Comparison of ENCODE assay signal across 36 mouse cellular contexts in genomic region chr13:55399300-55400038, GRCm38 (mm10). TPM values are rescaled to one million over a fixed set of nuclear protein-coding genes. Genes with fewer than 3 reads are reported as not detected.
DNase-seq lines count a peak whose midpoint lies in the region; ATAC-seq and TF ChIP-seq lines count a peak whose summit lies in the region.
"Had no signal": no experiment of that assay in that cellular context is flagged by ENCODE, and none has a peak within 500 bp of the region (broad histone marks: within the 10 kb centered on the region; RNA-seq: fewer than 3 reads in every experiment).

No protein-coding gene starts in this region.

- H3K27me3 ChIP-seq in intestine, embryonic 15.5 days (replicated peaks) = peaks cover 11% of the 10 kb centered on the region
- H3K27me3 ChIP-seq in kidney, postnatal 0 days (ENCODE audit: insufficient read depth, low read length) = no peaks in the 10 kb centered on the region
- H3K27me3 ChIP-seq in neural tube, embryonic 15.5 days (replicated peaks) = peaks cover 5% of the 10 kb centered on the region; the same call in 1 of the 2 replicates

- H3K27ac ChIP-seq in intestine, embryonic 15.5 days = no peak overlapping the region
- 0 out of 2 replicates have a peak overlapping the region, but pooled peaks have one; percentile 19 for H3K27ac ChIP-seq in kidney, postnatal 0 days
- no peak overlapping the region for H3K27ac ChIP-seq in neural tube, embryonic 15.5 days (replicated peaks)
- H3K27ac ChIP-seq: embryonic facial prominence, embryonic 10.5 days; forebrain, embryonic 10.5 days; hindbrain, embryonic 14.5 days; liver, embryonic 14.5 days had no signal

- H3K36me3 ChIP-seq in intestine, embryonic 15.5 days = no peaks in the 10 kb centered on the region
- H3K36me3 ChIP-seq in kidney, postnatal 0 days (ENCODE audit: insufficient read depth, low read length) = no peaks in the 10 kb centered on the region
- no peaks in the 10 kb centered on the region for H3K36me3 ChIP-seq in neural tube, embryonic 15.5 days
- H3K36me3 ChIP-seq: embryonic facial prominence, embryonic 10.5 days; forebrain, embryonic 10.5 days; G1E had no signal

- H3K4me2 ChIP-seq in intestine, embryonic 15.5 days (replicated peaks) = no peak overlapping the region
- H3K4me2 ChIP-seq in kidney, postnatal 0 days (ENCODE audit: low read length) = peak overlapping the region; percentile 37; the same call in 1 of the 2 replicates
- H3K4me2 ChIP-seq in neural tube, embryonic 15.5 days = no peak overlapping the region
- H3K4me2 ChIP-seq: hindbrain, embryonic 14.5 days; lung, embryonic 14.5 days had no signal

- WGBS in intestine, embryonic 15.5 days = 54% methylated on average over 5 of the region's 5 CpGs
- 55% methylated on average over 5 of the region's 5 CpGs for WGBS in kidney, postnatal 0 days
- 74% methylated on average over 5 of the region's 5 CpGs for WGBS in neural tube, embryonic 15.5 days

- DNase-seq in kidney, adult 18-20 months = peak; percentile 69
- DNase-seq in kidney, postnatal 0 days (ENCODE audit: low spot score) = no peak
- DNase-seq in left cerebral cortex, adult 9 months (ENCODE audit: low spot score in 2 of 2) = no peak
- no peak for DNase-seq in spleen, adult 12 weeks (ENCODE audit: low spot score)
- DNase-seq: adrenal gland, postnatal 36 days; B cell, adult 2 months; cerebellum, postnatal 10 days; forebrain, postnatal 0 days; gastrocnemius, postnatal 25 days; heart, postnatal 36 days; lung, embryonic 14.5 days; lung, postnatal 36 days; thymus, adult 18-20 months; thymus, postnatal 4 days had no signal

- no peaks in the 10 kb centered on the region for H3K9me3 ChIP-seq in intestine, embryonic 15.5 days
- no peaks in the 10 kb centered on the region for H3K9me3 ChIP-seq in kidney, postnatal 0 days (replicated peaks; ENCODE audit: low read length)
- H3K9me3 ChIP-seq in neural tube, embryonic 15.5 days (replicated peaks) = no peaks in the 10 kb centered on the region
- H3K9me3 ChIP-seq: embryonic facial prominence, embryonic 10.5 days; forebrain, embryonic 10.5 days; G1E had no signal

- H3K9ac ChIP-seq in intestine, embryonic 15.5 days = no peak overlapping the region
- H3K9ac ChIP-seq in kidney, postnatal 0 days (ENCODE audit: low read depth, low read length) = no peak overlapping the region
- H3K9ac ChIP-seq in neural tube, embryonic 15.5 days (replicated peaks) = no peak overlapping the region
- H3K9ac ChIP-seq: forebrain, postnatal 0 days; hindbrain, embryonic 14.5 days; liver, embryonic 14.5 days; lung, embryonic 14.5 days had no signal

- H3K4me3 ChIP-seq in intestine, embryonic 15.5 days (replicated peaks) = no peak overlapping the region
- no peak overlapping the region for H3K4me3 ChIP-seq in kidney, postnatal 0 days (replicated peaks; ENCODE audit: low read depth, low read length)
- no peak overlapping the region for H3K4me3 ChIP-seq in neural tube, embryonic 15.5 days (replicated peaks)
- H3K4me3 ChIP-seq: embryonic facial prominence, embryonic 10.5 days; forebrain, embryonic 10.5 days had no signal

- peak; percentile 80 for ATAC-seq in intestine, embryonic 15.5 days
- ATAC-seq in kidney, postnatal 0 days (replicated peaks; ENCODE audit: low FRiP score, low read depth) = peak; percentile 34; the same call in 1 of the 2 replicates
- 0 out of 2 replicates have a peak, but pooled peaks have one; percentile 11 for ATAC-seq in megakaryocyte-erythroid progenitor cell, adult 5-6 weeks (replicated peaks; ENCODE audit: low FRiP score, low TSS enrichment, poor library complexity, severe bottlenecking)
- no peak for ATAC-seq in neural tube, embryonic 15.5 days (ENCODE audit: low FRiP score)
- ATAC-seq in erythroid progenitor cell, adult 5-6 weeks (replicated peaks; ENCODE audit: low FRiP score, poor library complexity, severe bottlenecking) = no peak
- ATAC-seq: forebrain, postnatal 0 days; inflammation-experienced regulatory T-cells, adult 6 months; Patski had no signal

- H3K4me1 ChIP-seq in intestine, embryonic 15.5 days (replicated peaks) = no peaks in the 10 kb centered on the region
- no peaks in the 10 kb centered on the region for H3K4me1 ChIP-seq in kidney, postnatal 0 days (replicated peaks; ENCODE audit: insufficient read depth, low read length)
- peaks cover 7% of the 10 kb centered on the region; the same call in 1 of the 2 replicates for H3K4me1 ChIP-seq in neural tube, embryonic 15.5 days

- no peak for TF ChIP-seq CTCF in kidney, postnatal 0 days (IDR thresholded peaks at IDR 0.05; ENCODE audit: low read depth)

RNA-seq across cellular contexts. Expression of gene Slc34a1, which starts 1.5 kb away (rescaled TPM):
- not detected in 2 replicates for polyA plus RNA-seq in intestine, embryonic 15.5 days (2015; fragmentation: Nextera tagmentation; extraction: Ambion mirVana)
- 344 and 465 TPM in 2 replicates for polyA plus RNA-seq in kidney, postnatal 0 days (2015; fragmentation: Nextera tagmentation; extraction: Ambion mirVana)
- not detected in 2 replicates for total RNA-seq in megakaryocyte-erythroid progenitor cell, adult 5-6 weeks (2014; fragmentation: Nextera tagmentation)
- not detected in 2 replicates for total RNA-seq in megakaryocyte-erythroid progenitor cell, adult 5-6 weeks (2017)
- polyA plus RNA-seq in neural tube, embryonic 15.5 days (2015; fragmentation: Nextera tagmentation; extraction: Ambion mirVana) = 0.20 TPM in 1 of 2 replicates, not detected in the other
- total RNA-seq in erythroid progenitor cell, adult 5-6 weeks (2015; ENCODE audit: low replicate concordance) = not detected in 2 replicates
- not detected in 2 replicates for total RNA-seq in erythroid progenitor cell, adult 5-6 weeks (2017; ENCODE audit: low replicate concordance)
- total RNA-seq: adrenal gland, postnatal 36 days; CH12.LX; gastrocnemius, postnatal 25 days; heart, adult 8-10 months; heart, postnatal 36 days; layer of hippocampus, adult 8-10 months; left cerebral cortex, adult 18-20 months; midbrain, postnatal 0 days had no signal
- polyA plus RNA-seq: embryonic facial prominence, embryonic 10.5 days; forebrain, embryonic 10.5 days; forebrain, postnatal 0 days; G1E; heart, embryonic 14.5 days; hindbrain, embryonic 14.5 days; limb, embryonic 14.5 days; lung, embryonic 14.5 days; Patski had no signal

RNA-seq across cellular contexts. Expression of gene Pfn3, which starts 15.6 kb away (rescaled TPM):
- not detected in 2 replicates for polyA plus RNA-seq in intestine, embryonic 15.5 days (2015; fragmentation: Nextera tagmentation; extraction: Ambion mirVana)
- polyA plus RNA-seq in kidney, postnatal 0 days (2015; fragmentation: Nextera tagmentation; extraction: Ambion mirVana) = not detected in 2 replicates
- not detected in 2 replicates for total RNA-seq in megakaryocyte-erythroid progenitor cell, adult 5-6 weeks (2014; fragmentation: Nextera tagmentation)
- total RNA-seq in megakaryocyte-erythroid progenitor cell, adult 5-6 weeks (2017) = not detected in 2 replicates
- 0.50 and 1.4 TPM in 2 replicates for polyA plus RNA-seq in neural tube, embryonic 15.5 days (2015; fragmentation: Nextera tagmentation; extraction: Ambion mirVana)
- total RNA-seq in erythroid progenitor cell, adult 5-6 weeks (2015; ENCODE audit: low replicate concordance) = not detected in 2 replicates
- not detected in 2 replicates for total RNA-seq in erythroid progenitor cell, adult 5-6 weeks (2017; ENCODE audit: low replicate concordance)
- total RNA-seq: adrenal gland, adult 18-20 months; adrenal gland, postnatal 36 days; CH12.LX; forebrain, postnatal 0 days; G1E; gastrocnemius, postnatal 25 days; heart, adult 8-10 months; heart, postnatal 36 days; layer of hippocampus, adult 8-10 months; left cerebral cortex, adult 18-20 months; left cerebral cortex, postnatal 36 days had no signal
- polyA plus RNA-seq: embryonic facial prominence, embryonic 10.5 days; forebrain, embryonic 10.5 days; G1E; heart, embryonic 14.5 days; inflammation-experienced regulatory T-cells, adult 6 months; liver, embryonic 14.5 days; lung, embryonic 14.5 days; Patski; spleen, adult 2 months had no signal

RNA-seq across cellular contexts. Expression of gene F12, which starts 27.1 kb away (rescaled TPM):
- 1.8 TPM in 2 replicates for polyA plus RNA-seq in intestine, embryonic 15.5 days (2015; fragmentation: Nextera tagmentation; extraction: Ambion mirVana)
- 0.05 and 0.45 TPM in 2 replicates for polyA plus RNA-seq in kidney, postnatal 0 days (2015; fragmentation: Nextera tagmentation; extraction: Ambion mirVana)
- not detected in 2 replicates for total RNA-seq in megakaryocyte-erythroid progenitor cell, adult 5-6 weeks (2014; fragmentation: Nextera tagmentation)
- not detected in 2 replicates for total RNA-seq in megakaryocyte-erythroid progenitor cell, adult 5-6 weeks (2017)
- 0.18 and 0.47 TPM in 2 replicates for polyA plus RNA-seq in neural tube, embryonic 15.5 days (2015; fragmentation: Nextera tagmentation; extraction: Ambion mirVana)
- total RNA-seq in erythroid progenitor cell, adult 5-6 weeks (2015; ENCODE audit: low replicate concordance) = not detected in 2 replicates
- total RNA-seq in erythroid progenitor cell, adult 5-6 weeks (2017; ENCODE audit: low replicate concordance) = not detected in 2 replicates
- total RNA-seq: adrenal gland, adult 18-20 months; CH12.LX; forebrain, postnatal 0 days; gastrocnemius, postnatal 25 days; heart, adult 8-10 months; heart, postnatal 36 days; midbrain, postnatal 0 days had no signal
- polyA plus RNA-seq: embryonic facial prominence, embryonic 10.5 days; forebrain, embryonic 10.5 days; G1E; heart, embryonic 14.5 days; lung, embryonic 14.5 days; neural tube, embryonic 14.5 days; Patski had no signal

RNA-seq across cellular contexts. Expression of gene Rgs14, which starts 29.9 kb away (rescaled TPM):
- 0.85 and 1.2 TPM in 2 replicates for polyA plus RNA-seq in intestine, embryonic 15.5 days (2015; fragmentation: Nextera tagmentation; extraction: Ambion mirVana)
- polyA plus RNA-seq in kidney, postnatal 0 days (2015; fragmentation: Nextera tagmentation; extraction: Ambion mirVana) = 1.6 and 1.7 TPM in 2 replicates
- total RNA-seq in megakaryocyte-erythroid progenitor cell, adult 5-6 weeks (2014; fragmentation: Nextera tagmentation) = 6.9 and 11.9 TPM in 2 replicates
- 1.8 and 3.2 TPM in 2 replicates for total RNA-seq in megakaryocyte-erythroid progenitor cell, adult 5-6 weeks (2017)
- 0.81 and 2.6 TPM in 2 replicates for polyA plus RNA-seq in neural tube, embryonic 15.5 days (2015; fragmentation: Nextera tagmentation; extraction: Ambion mirVana)
- 9.0 and 14.7 TPM in 2 replicates for total RNA-seq in erythroid progenitor cell, adult 5-6 weeks (2015; ENCODE audit: low replicate concordance)
- total RNA-seq in erythroid progenitor cell, adult 5-6 weeks (2017; ENCODE audit: low replicate concordance) = 4.2 and 7.9 TPM in 2 replicates

RNA-seq across cellular contexts. Expression of gene Lman2, which starts 36.9 kb away (rescaled TPM):
- 121 and 128 TPM in 2 replicates for polyA plus RNA-seq in intestine, embryonic 15.5 days (2015; fragmentation: Nextera tagmentation; extraction: Ambion mirVana)
- polyA plus RNA-seq in kidney, postnatal 0 days (2015; fragmentation: Nextera tagmentation; extraction: Ambion mirVana) = 93.7 and 103 TPM in 2 replicates
- 110 and 122 TPM in 2 replicates for total RNA-seq in megakaryocyte-erythroid progenitor cell, adult 5-6 weeks (2014; fragmentation: Nextera tagmentation)
- total RNA-seq in megakaryocyte-erythroid progenitor cell, adult 5-6 weeks (2017) = 75.6 and 91.9 TPM in 2 replicates
- 44.9 and 57.7 TPM in 2 replicates for polyA plus RNA-seq in neural tube, embryonic 15.5 days (2015; fragmentation: Nextera tagmentation; extraction: Ambion mirVana)
- total RNA-seq in erythroid progenitor cell, adult 5-6 weeks (2015; ENCODE audit: low replicate concordance) = 45.7 and 55.1 TPM in 2 replicates
- 56.6 and 75.6 TPM in 2 replicates for total RNA-seq in erythroid progenitor cell, adult 5-6 weeks (2017; ENCODE audit: low replicate concordance)

Comparison
In these comparisons a context has a peak if more than half of its experiments do, and no peak if none do; other contexts are left out.
1. ATAC-seq: peak in intestine, embryonic 15.5 days (single experiment), kidney, postnatal 0 days (single experiment) and megakaryocyte-erythroid progenitor cell, adult 5-6 weeks (single experiment); none in neural tube, embryonic 15.5 days (single experiment) and erythroid progenitor cell, adult 5-6 weeks (single experiment).
2. RNA of gene Slc34a1, which starts 1.5 kb away (polyA plus RNA-seq): 344 to 465 TPM in kidney, postnatal 0 days; 0.20 TPM in neural tube, embryonic 15.5 days and not detected in intestine, embryonic 15.5 days; every median in the first group is over 100 times any median in the second.